Mouse (Mus musculus) B cell, adult (primary cell): ENCODE results near the gene Gpha2. TPM values are rescaled to one million over a fixed set of nuclear protein-coding genes. Genes with fewer than 3 reads are reported as not detected.

Source experiments
- total RNA-seq: library from RNA; stranded (reverse); gene quantifications from 4 replicates; pipeline ENCODE4 v1.2.4, GENCODE M21; 2023; ENCODE audit not compliant: inconsistent age

The Gpha2 gene
- total RNA-seq: not detected in 4 replicates

DNA sequence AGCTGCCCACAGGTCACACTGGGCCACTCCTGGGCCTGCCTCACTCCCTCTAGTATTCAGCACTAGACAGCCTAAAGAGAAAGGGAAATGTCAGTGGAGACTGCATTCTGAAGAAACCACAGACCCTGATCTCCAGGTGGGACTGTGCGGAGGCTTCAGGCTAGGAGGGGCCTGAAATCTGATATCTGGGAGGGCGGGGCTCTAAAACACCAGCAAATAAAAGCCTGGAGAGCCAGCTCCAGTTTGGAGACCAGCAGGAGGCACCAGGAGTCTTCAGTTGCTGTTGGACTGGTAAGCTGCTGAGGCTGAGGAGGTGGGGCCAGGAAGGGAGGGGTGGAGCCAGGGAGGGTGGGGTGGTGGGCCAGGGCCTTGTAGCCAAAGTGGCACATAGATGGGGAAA is at the start of gene Gpha2:
Gene Gpha2, plus strand, starts transcription at position 246 of the 400 bp plus-strand sequence.

DNA sequence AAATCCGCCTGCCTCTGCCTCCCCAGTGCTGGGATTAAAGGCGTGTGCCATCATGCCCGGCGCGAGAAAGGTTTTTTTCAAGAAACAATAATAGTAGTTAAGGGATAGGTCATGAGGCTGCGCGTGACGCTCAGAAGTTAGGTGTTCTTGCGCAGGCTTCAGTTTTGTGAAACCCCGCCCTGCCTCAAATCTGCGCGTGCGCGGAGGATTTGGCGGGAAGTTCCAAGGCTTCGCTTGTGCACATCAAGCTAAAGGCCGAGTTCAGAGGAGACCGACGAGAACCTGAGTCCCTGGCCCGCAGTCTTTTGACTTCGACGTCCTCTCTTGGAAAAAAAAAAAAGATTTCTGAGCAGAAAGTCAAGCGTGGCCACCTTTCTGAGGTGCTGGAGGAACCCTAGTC is 42.0 kb upstream of the Gpha2 start, which contains the start of gene Majin:
Gene Majin, plus strand, starts transcription at position 258 of the 400 bp plus-strand sequence.

DNA sequence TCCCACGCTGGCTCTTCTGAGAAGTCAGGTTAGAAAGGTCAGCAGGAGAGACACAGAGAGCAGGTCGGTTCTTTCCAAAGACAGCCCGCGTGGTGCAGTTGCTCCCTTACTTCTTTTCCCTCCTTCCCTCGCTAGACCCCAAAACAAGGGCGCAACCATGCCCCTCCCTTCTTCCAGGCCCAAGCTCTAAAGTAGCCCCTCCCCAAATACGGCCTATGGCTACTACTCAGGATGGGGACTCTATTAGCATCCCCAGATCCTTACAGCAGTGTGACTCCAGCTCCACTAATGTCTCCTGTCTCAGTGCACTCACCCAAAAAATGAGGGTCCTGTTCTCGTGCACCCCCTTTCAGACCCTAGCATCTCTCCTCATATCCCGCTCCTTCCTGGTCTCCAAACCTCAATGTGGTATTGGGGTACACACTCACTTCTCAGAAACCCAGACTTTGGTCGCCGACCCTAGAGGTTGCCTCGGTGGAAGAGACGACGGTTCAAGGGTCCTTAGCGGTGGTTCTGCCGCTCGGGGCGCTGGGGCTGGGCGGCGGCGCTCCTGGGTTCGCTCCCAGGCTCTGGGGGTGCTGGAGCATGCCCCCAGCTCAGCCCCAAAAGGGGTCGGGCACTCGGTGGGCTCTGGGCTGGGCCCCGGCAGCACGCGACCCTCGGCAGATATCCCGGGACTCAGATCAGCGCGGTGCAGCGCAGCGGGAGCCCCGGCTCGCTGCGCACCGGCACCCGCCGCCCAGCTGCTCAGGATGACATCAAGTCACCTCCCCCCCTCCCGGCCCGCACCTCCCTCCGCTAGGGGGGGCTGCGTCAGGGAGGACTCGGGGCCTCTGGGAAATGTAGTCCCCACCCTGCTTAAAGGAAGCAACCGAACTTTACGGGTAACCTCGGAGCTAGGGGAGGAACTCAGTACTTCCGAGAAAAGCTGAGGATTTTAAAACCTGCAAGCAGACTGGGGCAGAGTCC is 9.2 kb downstream of the Gpha2 start, which contains the start of gene Ppp2r5b:
Gene Ppp2r5b, minus strand, starts transcription at position 789 of the 969 bp plus-strand sequence.

GRCm38 (mm10) chr19:6241274-6242107 is 15.3 kb downstream of the Gpha2 start, which contains the start of gene Atg2a:
Gene Atg2a, plus strand, starts transcription at chr19:6241668.

GRCm38 (mm10) chr19:6276426-6277421 is 50.5 kb downstream of the Gpha2 start, which contains the start of gene Ehd1:
Gene Ehd1, plus strand, starts transcription at chr19:6276725.

Other genes with a start within 250 kb of the Gpha2 start
- gene Slc22a20, start 240.2 kb upstream of the Gpha2 start, total RNA-seq: not detected in 4 replicates
- gene Capn1, start 210.5 kb upstream of the Gpha2 start, total RNA-seq: 82.1 to 108 TPM (median 91.6 TPM) in 4 replicates
- gene Syvn1, start 179.8 kb upstream of the Gpha2 start, total RNA-seq: 176 to 196 TPM (median 188 TPM) in 4 replicates
- gene Mrpl49, start 168.6 kb upstream of the Gpha2 start, total RNA-seq: 14.5 to 19.1 TPM (median 18.6 TPM) in 4 replicates
- gene Fau, start 168.5 kb upstream of the Gpha2 start, total RNA-seq: 3,370 to 3,487 TPM (median 3,432 TPM) in 4 replicates
- 11.7 to 16.6 TPM (median 12.9 TPM) in 4 replicates for gene Znhit2, start 165.2 kb upstream of the Gpha2 start, total RNA-seq
- 9.3 to 20.4 TPM (median 16.4 TPM) in 4 replicates for gene Tm7sf2, start 158.0 kb upstream of the Gpha2 start, total RNA-seq
- 88.4 to 98.7 TPM (median 94.0 TPM) in 4 replicates for gene Vps51, start 149.1 kb upstream of the Gpha2 start, total RNA-seq
- gene Tmem262, start 146.3 kb upstream of the Gpha2 start, total RNA-seq: not detected in 4 replicates
- gene Gm28374, start 144.1 kb upstream of the Gpha2 start, total RNA-seq: 1.0 to 1.4 TPM in 2 of 4 replicates, not detected in the others
- gene Zfpl1, start 141.4 kb upstream of the Gpha2 start, total RNA-seq: 52.4 to 58.0 TPM (median 54.3 TPM) in 4 replicates
- gene Cdca5, start 141.4 kb upstream of the Gpha2 start, total RNA-seq: 1.4 to 3.9 TPM (median 2.2 TPM) in 4 replicates
- not detected in 4 replicates for gene AC131692.1, start 132.0 kb upstream of the Gpha2 start, total RNA-seq
- not detected in 4 replicates for gene Naaladl1, start 120.6 kb upstream of the Gpha2 start, total RNA-seq
- gene Sac3d1, start 107.7 kb upstream of the Gpha2 start, total RNA-seq: 8.1 to 10.4 TPM (median 8.8 TPM) in 4 replicates
- 28.8 to 34.9 TPM (median 32.1 TPM) in 4 replicates for gene Snx15, start 98.1 kb upstream of the Gpha2 start, total RNA-seq
- not detected in 4 replicates for gene Batf2, start 85.4 kb upstream of the Gpha2 start, total RNA-seq
- gene Arl2, start 84.8 kb upstream of the Gpha2 start, total RNA-seq: 28.2 to 35.1 TPM (median 33.3 TPM) in 4 replicates
- gene Majin, start 42.0 kb upstream of the Gpha2 start, total RNA-seq: not detected in 4 replicates
- gene Ppp2r5b, start 9.5 kb downstream of the Gpha2 start, total RNA-seq: 23.9 to 27.8 TPM (median 25.9 TPM) in 4 replicates
- gene Atg2a, start 15.3 kb downstream of the Gpha2 start, total RNA-seq: 163 to 191 TPM (median 175 TPM) in 4 replicates
- gene Ehd1, start 50.3 kb downstream of the Gpha2 start, total RNA-seq: 247 to 254 TPM (median 253 TPM) in 4 replicates
- 13.9 to 18.0 TPM (median 15.4 TPM) in 4 replicates for gene Cdc42bpg, start 80.1 kb downstream of the Gpha2 start, total RNA-seq
- gene Men1, start 108.6 kb downstream of the Gpha2 start, total RNA-seq: 39.8 to 42.8 TPM (median 40.9 TPM) in 4 replicates
- gene Map4k2, start 114.8 kb downstream of the Gpha2 start, total RNA-seq: 591 to 639 TPM (median 615 TPM) in 4 replicates
- 917 to 1,004 TPM (median 992 TPM) in 4 replicates for gene Sf1, start 137.3 kb downstream of the Gpha2 start, total RNA-seq
- 21.0 to 29.6 TPM (median 25.9 TPM) in 4 replicates for gene Pygm, start 158.0 kb downstream of the Gpha2 start, total RNA-seq
- gene Rasgrp2, start 173.0 kb downstream of the Gpha2 start, total RNA-seq: 716 to 754 TPM (median 727 TPM) in 4 replicates
- 0.78 to 2.7 TPM (median 1.1 TPM) in 4 replicates for gene Nrxn2, start 192.4 kb downstream of the Gpha2 start, total RNA-seq